Mouse (Mus musculus): Measurements from ENCODE around the gene Best3.

Gene Best3

DNA sequence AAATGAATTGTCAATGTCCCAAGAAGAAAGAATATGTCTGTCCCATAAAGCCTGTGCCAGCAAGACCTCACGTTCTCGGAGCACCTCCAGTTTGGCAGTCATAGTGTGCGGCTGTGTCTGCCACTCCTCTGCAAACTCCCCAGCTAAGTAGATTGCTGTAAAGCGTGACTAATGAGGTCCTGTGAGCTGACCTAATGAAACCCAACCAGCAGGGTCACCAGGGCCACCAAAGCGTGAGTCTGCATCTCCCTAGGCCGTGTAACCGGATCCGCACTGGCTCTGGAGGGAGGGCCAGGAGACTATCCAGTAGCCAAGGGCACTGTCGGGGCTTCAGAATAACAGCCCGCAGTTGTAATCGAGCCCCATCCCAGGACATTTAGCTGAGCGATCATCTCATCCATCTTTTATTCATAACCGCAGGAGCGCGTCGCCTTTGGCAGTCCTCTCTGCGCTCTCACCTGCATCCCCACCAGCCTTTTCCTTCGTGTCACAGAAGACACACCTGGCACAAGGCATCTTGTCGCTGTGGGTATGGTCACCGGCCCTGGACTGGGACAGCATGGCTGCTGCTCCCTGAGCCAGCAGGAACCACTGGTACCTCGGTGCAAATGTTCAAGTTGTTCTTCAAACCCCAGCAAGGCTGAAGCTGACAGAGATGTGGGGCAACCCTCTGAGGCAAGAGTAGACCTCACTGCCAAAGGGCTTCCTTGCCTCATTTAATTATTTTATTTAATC lies 35.1 kb downstream of the Best3 start:
- in situ Hi-C loops (cut with MboI; ENCODE audit: unreplicated experiment in 2 of 2), result no loop called here

DNA sequence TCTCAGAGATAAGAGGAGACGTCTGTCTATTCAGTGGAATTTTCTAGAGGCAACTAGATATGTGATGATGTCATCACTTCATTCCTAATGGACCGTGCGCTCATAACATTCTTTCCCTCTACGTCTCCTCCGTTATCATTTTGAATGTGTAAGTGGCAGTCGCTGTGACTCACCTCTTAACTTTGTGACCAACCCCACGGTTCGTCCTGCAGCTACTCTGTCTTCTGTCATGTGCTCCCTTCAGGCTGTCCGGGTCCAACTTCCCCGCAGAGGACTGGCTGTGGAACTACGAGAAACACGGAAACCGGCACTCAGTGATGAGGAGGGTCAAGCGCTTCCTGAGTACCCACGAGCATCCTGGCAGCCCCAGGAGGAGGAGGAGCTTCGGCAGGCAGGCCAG lies 37.6 kb downstream of the Best3 start:
- in situ Hi-C loops (cut with MboI; ENCODE audit: unreplicated experiment in 2 of 2), result no loop called here

DNA sequence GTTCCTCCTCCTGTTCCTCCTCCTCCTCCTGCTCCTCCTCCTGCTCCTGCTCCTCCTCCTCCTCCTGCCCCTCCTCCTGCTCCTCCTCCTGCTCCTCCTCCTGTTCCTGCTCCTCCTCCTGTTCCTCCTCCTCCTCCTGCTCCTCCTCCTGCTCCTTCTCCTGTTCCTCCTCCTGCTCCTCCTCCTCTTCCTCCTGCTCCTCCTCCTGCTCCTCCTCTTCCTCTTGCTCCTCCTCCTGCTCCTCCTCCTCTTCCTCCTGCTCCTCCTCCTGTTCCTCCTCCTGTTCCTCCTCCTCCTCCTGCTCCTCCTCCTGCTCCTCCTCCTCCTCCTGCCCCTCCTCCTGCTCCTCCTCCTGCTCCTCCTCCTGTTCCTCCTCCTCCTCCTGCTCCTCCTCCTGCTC lies 39.7 kb downstream of the Best3 start:
- in situ Hi-C loops (cut with MboI; ENCODE audit: unreplicated experiment in 2 of 2), result loop anchor here (5.0 to 25.0 kb wide), 3 partner anchors 88 to 693 kb away; partner anchors contain the start of gene Kcnmb4 (in 1 of the 2)

DNA sequence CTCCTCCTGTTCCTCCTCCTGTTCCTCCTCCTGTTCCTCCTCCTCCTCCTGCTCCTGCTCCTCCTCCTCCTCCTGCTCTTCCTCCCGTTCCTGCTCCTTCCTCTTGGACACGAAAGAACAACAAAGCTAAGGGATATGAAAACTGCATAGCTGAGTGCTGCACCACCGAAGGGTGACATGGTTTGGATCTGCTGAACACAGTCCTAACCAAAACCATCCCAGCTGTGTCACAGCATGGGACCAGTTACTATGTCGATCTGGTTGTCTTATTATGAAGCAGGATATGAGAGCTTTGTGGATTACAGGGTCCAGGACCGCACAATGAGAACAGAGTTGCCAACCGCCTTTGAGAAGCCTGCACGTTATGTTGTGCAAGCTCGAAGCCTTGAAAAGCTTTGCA lies 40.1 kb downstream of the Best3 start:
- in situ Hi-C loops (cut with MboI; ENCODE audit: unreplicated experiment in 2 of 2), result loop anchor here (5.0 to 25.0 kb wide), 3 partner anchors 89 to 694 kb away; partner anchors contain the start of gene Kcnmb4 (in 1 of the 2)

DNA sequence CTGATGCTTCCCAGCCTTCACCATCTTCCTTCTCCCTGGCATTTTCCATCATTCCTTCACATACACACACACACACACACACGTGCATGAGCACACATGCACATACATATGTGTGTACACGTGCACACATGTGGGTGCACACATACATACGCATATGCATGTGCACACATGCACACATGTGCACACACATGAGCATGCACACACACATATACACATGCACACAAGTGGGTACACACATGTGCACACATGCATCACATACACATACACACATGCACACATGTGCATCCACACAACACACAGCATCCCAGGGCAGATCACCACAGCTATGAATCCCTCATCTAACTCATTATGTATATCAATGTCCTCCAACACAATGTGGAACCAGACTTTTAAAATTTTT lies 45.0 kb downstream of the Best3 start:
- in situ Hi-C loops (cut with MboI; ENCODE audit: unreplicated experiment in 2 of 2), result loop anchor here (5.0 to 25.0 kb wide), 6 partner anchors 49 to 826 kb away; partner anchors contain the start of gene Kcnmb4 (in 1 of the 2)

DNA sequence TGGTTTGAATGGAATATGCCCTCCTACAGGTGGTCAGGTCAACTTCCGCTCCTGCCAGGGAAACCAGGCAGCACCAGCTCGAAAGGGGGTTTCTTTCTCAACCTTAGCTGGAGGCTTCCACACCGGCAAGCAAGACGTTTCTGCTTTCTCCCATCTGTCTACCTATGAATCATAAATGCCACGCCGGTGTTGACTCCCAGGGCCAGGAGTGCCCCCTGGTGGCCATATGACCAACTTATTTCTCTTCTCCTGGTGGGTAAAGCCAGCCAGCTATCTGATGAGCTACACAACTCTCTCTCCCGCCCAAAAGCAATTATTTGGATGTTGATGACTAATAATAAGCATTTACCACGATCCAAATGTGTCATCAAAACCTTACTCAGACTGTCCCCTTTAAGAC lies 47.7 kb downstream of the Best3 start:
- in situ Hi-C loops (cut with MboI; ENCODE audit: unreplicated experiment in 2 of 2), result loop anchor here (5.0 to 25.0 kb wide), 6 partner anchors 51 to 829 kb away; partner anchors contain the start of gene Kcnmb4 (in 1 of the 2)

DNA sequence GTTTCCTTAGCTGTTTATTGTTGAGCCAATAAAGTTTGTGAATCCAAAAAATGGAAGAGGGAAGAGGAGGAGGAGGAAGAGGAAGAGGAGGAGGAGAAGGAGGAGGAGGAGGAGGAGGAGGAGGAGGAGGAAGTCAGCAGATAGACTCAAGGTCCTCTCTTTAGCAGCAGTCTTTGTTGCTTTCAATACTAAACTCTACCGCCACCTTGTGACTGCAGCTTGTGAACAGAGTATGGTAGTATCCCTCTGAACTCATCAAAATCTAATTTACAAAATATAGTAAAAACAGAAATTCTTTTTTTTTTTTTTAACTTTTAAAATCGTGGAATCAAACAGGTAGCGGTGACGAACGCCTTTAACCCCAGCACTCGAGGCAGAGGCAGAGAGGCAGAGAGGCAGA lies 54.2 kb downstream of the Best3 start:
- in situ Hi-C loops (cut with MboI; ENCODE audit: unreplicated experiment in 2 of 2), result loop anchor here (25.0 kb wide), 2 partner anchors 103 to 578 kb away; partner anchors contain the start of gene Kcnmb4 (in 1 of the 2)

DNA sequence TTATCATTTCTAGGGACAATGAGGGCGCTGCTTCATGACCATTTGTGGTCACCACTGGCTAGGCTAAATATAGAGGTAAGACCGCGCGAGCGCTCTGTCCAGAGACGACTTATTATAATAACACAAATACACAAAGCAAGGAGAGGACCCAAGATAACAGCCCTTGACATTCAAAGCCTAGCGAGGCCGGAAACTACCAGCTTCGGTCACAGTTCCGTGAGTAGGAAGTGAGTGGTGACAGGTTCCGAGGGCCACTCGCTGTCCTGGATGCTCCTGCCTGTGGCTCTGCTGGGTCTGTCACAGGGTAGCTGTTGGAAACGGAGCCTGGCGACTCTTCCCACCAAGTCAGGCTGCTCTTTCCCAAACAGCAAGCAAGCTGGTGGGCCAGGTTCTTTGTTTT lies 56.2 kb downstream of the Best3 start:
- in situ Hi-C loops (cut with MboI; ENCODE audit: unreplicated experiment in 2 of 2), result loop anchor here (25.0 kb wide), 2 partner anchors 105 to 580 kb away; partner anchors contain the start of gene Kcnmb4 (in 1 of the 2)

DNA sequence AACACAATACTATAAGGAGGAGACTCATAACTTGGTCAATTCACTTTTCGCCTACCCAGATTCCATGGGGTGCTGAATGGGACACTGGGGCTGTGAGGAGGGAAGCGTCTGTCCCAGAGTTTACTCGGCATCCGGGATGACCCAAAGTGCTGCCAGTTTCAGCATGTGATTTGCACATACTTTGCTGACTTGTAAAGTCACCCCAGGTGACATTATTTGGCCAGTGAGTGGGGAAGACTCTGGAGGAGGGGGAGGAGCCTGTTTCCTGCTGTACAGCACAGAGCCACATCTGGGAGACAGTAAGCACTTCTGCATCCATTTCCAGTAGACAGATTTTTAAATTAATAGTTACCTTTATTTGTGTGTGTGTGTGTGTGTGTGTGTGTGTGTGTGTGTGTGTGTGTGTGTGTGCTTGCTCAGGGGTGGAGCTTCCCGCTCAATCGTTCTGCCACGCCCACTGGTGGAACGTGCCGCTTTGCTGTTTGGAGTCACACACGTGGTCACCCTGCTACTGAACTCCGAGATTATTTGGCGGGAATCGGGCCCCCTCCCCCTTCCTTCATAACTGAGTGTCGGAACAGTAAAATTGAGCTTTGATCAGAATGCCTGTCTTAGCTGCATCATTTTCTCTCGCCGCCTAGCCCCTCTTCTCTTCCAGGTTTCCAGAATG lies 57.5 kb downstream of the Best3 start:
- in situ Hi-C loops (cut with MboI; ENCODE audit: unreplicated experiment in 2 of 2), result loop anchor here (25.0 kb wide), 2 partner anchors 106 to 581 kb away; partner anchors contain the start of gene Kcnmb4 (in 1 of the 2)

DNA sequence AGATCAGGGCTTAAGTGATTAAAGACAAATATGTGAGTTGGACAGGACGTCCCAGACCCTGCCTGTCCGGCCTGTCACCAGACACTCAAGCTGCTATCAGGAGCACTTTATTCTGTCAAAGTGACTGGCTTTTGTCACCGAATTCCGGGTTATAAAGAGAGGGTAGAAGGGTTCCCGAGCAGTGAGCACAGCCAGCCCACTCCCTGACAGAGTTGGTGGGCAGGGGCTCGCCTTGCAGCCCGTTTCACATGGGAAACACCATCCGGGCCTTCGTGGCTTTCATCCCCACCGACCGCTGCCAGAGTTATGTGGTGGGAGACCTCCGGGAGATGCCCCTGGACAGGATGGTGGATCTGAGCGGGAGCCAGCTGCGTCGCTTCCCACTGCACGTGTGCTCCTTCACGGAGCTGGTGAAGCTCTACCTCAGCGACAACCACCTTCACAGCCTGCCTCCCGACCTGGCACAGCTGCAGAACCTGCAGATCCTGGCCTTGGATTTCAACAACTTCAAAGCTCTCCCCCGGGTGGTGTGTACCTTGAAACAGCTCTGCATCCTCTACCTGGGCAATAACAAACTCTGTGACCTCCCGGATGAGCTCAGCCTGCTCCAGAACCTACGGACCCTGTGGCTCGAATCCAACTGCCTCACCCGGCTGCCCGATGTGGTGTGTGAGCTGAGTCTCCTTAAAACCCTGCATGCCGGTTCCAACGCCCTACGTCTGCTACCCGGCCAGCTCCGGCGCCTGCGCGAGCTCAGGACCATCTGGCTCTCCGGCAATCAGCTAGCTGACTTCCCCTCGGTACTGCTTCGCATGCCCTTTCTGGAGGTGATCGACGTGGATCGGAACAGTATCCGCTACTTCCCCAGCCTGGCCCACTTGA lies 59.3 kb downstream of the Best3 start, which contains the start of gene Lrrc10:
TSS of gene Lrrc10 (plus strand) at position 167 of the 882 bp plus-strand sequence.
- in situ Hi-C loops (cut with MboI; ENCODE audit: unreplicated experiment in 2 of 2), result loop anchor here (25.0 kb wide), 2 partner anchors 108 to 583 kb away; partner anchors contain the start of gene Kcnmb4 (in 1 of the 2)

DNA sequence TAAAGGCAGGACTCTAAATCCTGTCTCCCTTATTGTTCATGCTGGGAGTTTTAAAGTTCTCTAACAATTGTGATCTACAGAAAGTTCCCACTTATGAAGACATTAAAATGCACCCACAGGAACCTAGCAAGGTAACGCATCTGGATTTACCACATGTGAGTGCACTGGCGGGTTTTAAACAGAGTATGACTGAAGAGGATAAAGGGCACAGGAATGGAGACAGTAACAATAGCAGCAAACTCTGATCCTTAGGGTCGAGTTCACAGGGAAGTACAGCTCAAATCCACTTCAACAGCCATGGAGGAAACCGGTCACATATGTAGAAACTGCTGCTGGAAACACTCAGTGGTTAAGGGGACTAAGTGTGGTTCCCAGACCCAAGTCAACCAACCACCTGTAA lies 63.1 kb downstream of the Best3 start:
- in situ Hi-C loops (cut with MboI; ENCODE audit: unreplicated experiment in 2 of 2), result loop anchor here (25.0 kb wide), 2 partner anchors 112 to 587 kb away; partner anchors contain the start of gene Kcnmb4 (in 1 of the 2)

DNA sequence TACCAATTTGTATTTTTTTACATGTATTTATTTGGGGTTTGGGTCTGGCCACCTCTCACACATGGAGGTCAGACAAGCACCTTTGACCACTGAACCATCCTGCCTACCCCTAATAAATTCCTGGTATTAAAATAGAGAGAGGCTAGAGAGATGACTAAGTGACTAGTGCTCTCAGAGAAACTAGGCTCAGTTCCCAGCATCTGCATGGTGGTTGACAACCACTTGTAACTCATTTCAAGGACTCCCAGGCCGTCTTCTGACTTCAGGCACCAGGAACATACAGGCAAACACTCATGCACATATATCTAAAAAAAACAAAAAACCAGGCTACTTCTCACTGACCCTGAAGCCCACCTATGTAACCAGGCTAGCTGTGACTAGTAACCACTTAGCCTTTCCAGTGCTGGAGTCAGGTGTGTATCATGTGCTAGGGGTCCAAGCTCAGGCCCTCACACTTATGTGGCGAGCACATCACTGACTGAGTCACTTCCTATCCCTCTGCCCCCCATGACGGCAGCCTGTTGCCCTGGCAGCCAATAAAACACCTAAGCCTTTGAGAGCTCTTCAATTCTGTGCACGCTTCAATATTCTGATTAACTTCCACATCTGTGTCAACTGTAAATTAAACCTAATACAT lies 64.0 kb downstream of the Best3 start:
- in situ Hi-C loops (cut with MboI; ENCODE audit: unreplicated experiment in 2 of 2), result loop anchor here (25.0 kb wide), 5 partner anchors 113 to 1638 kb away; partner anchors contain the start of genes Kcnmb4 (in 1 of the 2) and Mdm2 (in 1 of the 2)

DNA sequence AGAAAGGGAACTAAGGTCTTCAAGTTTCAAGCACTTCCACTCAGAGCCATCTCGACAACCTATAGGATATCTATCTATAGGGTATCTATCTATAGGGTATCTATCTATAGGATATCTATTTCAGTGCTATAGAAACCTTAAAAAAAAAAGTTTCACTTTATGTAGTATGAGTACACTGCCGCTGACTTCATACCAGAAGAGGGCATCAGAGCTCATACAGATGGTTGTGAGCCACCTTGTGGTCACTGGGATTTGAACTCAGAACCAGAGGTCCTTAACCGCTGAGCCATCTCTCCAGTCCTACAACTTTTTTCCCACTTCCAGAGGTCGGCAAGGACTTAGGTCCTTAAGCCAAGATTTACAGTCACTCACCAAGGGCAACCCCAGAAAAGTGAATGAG lies 69.6 kb downstream of the Best3 start:
- in situ Hi-C loops (cut with MboI; ENCODE audit: unreplicated experiment in 2 of 2), result loop anchor here (5.0 to 25.0 kb wide), 4 partner anchors 152 to 1643 kb away; partner anchors contain the start of gene Mdm2 (in 1 of the 2)

DNA sequence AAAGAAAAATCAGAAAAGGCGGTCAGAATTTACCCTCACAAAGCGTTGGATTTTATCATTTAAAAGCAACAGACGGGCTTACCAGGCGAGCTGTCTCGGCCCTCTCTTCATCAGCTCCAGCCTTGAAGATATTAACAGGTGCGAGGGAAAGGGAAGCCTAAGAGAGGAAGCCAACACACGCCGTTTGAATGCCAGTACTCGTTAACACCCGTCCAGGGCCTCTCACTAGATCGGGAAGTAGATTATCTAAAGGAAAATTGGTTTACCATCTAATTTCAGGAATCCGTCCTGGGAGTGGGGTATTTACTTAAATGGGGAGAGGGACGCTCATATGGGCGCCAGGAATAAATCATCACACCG lies 76.8 kb downstream of the Best3 start:
- in situ Hi-C loops (cut with MboI; ENCODE audit: unreplicated experiment in 2 of 2), result loop anchor here (5.0 to 25.0 kb wide), 5 partner anchors 149 to 1651 kb away; partner anchors contain the start of gene Mdm2 (in 1 of the 2)

DNA sequence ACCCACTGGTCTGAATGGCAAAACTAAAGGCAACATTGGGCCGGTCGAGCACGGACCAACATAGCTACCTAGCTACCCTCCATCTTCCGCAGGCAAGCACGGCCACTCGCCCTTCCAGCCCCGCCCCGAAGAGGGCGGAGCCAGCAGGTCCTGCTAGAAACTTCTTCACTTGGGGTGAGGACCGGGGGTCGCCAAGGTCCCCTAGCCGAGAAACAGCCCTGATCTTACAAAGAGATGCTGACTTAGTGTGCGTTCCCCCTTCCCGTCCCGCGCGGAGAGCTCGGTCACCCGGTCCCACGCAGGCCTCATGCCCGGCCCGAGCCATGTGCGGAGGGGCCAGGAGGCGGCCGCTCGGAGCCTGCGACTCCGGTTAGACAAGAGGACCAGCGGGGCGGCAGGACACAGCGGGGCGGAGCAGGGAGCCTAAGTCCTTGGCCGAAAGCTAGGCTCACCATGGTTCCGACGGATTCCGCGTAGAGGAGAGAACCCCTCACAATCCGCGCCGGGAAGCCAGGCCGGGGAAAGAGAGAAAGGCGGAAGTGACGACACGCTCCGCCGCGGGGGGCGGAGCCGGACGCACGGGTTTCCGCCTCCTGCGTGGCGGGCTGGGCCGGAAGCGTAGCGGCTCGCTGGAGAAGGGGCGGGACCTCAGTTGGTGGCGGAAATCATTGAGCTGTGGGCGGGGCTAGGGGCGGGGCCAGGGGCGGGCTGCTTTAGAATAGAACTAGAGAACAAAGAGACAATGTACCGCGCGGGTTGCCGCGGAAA lies 77.3 kb downstream of the Best3 start, which contains the start of gene Cct2:
TSS of gene Cct2 (minus strand) at position 561 of the 768 bp plus-strand sequence.
- in situ Hi-C loops (cut with MboI; ENCODE audit: unreplicated experiment in 2 of 2), result loop anchor here (5.0 to 25.0 kb wide), 5 partner anchors 149 to 1651 kb away; partner anchors contain the start of gene Mdm2 (in 1 of the 2)

DNA sequence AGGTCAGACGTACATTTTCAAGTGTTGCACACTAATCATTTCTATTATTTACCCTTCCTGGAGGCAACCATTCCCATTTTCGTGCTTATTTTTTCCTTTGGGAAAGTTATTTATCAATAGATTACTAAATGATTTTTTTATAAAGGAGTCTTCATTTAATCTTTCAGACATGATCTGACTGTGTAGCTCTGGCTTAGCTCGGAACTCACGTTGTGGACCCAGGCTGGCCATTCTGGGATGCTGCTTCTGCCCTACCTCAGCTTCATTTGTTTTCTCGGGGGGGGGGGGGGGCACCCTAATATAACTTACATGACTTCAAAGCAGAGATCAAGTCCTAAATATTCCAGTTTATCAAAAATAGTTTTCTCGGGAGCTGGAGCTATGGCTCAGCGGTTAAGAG lies 78.0 kb downstream of the Best3 start:
- in situ Hi-C loops (cut with MboI; ENCODE audit: unreplicated experiment in 2 of 2), result loop anchor here (5.0 to 25.0 kb wide), 5 partner anchors 148 to 1652 kb away; partner anchors contain the start of gene Mdm2 (in 1 of the 2)

DNA sequence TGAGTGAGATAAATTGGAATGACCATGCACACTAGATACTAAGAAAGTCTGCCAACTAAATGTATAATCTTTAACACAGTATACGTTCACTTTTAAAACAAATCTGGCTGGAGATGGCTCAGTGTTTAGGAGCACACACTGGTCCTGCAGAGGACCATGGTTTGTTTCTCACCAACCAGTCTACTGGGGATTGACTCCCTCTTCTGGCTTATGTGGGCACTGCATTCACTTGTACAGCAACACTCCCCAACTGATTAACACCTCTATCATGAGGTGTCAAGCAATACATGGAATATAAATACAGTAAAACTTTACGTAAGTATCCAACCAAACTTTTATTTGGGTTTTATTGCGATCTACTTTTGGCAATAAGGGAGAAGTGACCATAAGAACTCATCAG lies 83.0 kb downstream of the Best3 start:
- in situ Hi-C loops (cut with MboI; ENCODE audit: unreplicated experiment in 2 of 2), result loop anchor here (10.0 to 25.0 kb wide), 4 partner anchors 366 to 1657 kb away; partner anchors contain the start of gene Mdm2 (in 1 of the 2)

DNA sequence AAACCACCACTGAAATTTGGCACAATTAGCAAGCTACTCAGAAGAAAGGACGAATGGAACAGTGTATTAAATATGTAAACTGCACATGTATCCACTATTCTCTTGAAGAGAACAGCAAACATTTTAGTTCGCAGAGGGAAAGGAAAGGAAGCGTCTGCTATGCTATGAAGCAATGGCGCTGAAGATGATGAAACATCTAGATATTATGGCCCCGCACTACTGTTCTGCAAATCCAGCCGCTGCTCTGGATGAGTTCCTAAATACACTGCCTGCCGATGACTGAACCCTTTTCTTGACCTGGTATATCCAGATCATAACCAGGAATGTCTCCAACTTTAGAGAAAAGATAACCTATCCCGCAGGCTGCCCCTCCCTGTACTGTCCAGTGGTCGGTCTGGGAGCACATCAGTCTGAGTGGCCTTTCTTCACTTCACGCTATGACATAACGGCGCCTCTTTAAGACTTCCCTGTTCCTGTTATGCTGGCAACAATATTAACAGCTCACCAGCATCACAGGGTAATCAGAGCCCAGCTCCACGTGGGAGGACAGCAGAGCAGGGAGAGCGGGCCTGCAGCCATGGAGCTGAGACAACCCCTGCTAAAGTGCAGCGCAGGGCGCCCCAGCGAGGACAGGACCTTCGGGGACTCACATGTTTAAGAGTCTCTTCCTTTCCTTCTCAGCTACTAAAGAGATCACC lies 86.2 kb downstream of the Best3 start:
- in situ Hi-C loops (cut with MboI; ENCODE audit: unreplicated experiment in 2 of 2), result loop anchor here (25.0 kb wide), 3 partner anchors 365 to 1660 kb away; partner anchors contain the start of gene Mdm2 (in 1 of the 2)
